Mouse (Mus musculus): Measurements from ENCODE around the gene Aff4. TPM values are rescaled to one million over a fixed set of nuclear protein-coding genes. Genes with fewer than 3 reads are reported as not detected.

Aff4 gene
- total RNA-seq, 1 experiment = 97.2 TPM

DNA sequence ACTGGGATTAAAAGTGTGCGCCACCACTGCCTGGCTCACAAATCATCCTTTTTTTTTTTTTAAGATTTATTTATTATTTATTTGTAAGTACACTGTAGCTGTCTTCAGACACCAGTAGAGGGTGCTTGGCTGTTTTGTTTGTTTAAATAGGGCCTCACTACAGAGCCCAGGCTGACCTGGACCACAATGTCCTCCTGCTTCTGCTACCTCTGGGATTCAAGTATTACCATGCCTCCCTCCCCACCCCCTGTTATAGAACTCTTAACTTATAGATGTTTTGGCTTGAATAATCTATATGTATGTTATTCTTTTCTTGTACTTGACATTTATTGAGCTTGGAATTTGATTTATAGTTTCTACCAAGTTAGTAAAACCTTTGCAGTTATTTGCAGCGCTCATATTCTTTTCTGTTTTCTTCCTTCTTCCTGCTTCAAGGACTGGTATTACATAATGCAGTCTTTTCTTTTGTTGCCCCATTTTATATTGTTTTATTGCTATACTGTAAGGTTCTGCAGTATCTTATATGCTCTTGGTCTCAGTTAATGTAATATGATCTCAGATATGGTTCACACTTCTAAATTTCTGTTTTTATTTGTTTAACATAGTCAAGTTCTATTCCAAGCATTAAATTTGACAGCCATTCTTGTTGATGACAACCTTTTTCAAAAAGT lies 33.3 kb downstream of the Aff4 start:
- no peak for TF ChIP-seq CHD2 (IDR thresholded peaks at IDR 0.05; ENCODE audit: low read depth, low read length)
- no peak for TF ChIP-seq HCFC1 (IDR thresholded peaks at IDR 0.05; ENCODE audit: borderline replicate concordance, insufficient read depth, low read length)
- TF ChIP-seq MAFK (IDR thresholded peaks at IDR 0.05; ENCODE audit: insufficient read depth, low read depth, low read length) = no peak
- Histone ChIP-seq H3K9me3 (ENCODE audit: control insufficient read depth, insufficient read depth, low read depth, low read length) (no peaks in the 10 kb centered on the region), H3K4me3 (ENCODE audit: insufficient read depth in 1 of 2, low read depth in 1 of 2, low read length in 2 of 2, poor library complexity in 1 of 2, severe bottlenecking in 1 of 2) (no peak overlapping the region), H3K4me1 (ENCODE audit: control insufficient read depth in 2 of 2, insufficient read depth in 2 of 2, low read length in 2 of 2, poor library complexity in 1 of 2) (no peaks in the 10 kb centered on the region), H3K9ac (ENCODE audit: insufficient read depth, low read depth, low read length, poor library complexity, severe bottlenecking) (no peak overlapping the region), H3K36me3 (ENCODE audit: control insufficient read depth, insufficient read depth, low read length, poor library complexity, severe bottlenecking) (peaks cover 5% of the 10 kb centered on the region), H3K27ac (ENCODE audit: insufficient read depth, low read depth, low read length, poor library complexity, severe bottlenecking) (no peak overlapping the region)
- in situ Hi-C loops (cut with MboI; ENCODE audit: low sequenced_read_pairs in 2 of 2, unreplicated experiment in 2 of 2) = no loop called here
- no peak for DNase-seq (ENCODE audit: low read depth, low spot score)

GRCm38 (mm10) chr11:53393856-53394255 lies 43.2 kb downstream of the Aff4 start:
- no peaks in the 10 kb centered on the region for H3K9me3 ChIP-seq (ENCODE audit: control insufficient read depth, insufficient read depth, low read depth, low read length)
- no peak overlapping the region for H3K9ac ChIP-seq (ENCODE audit: insufficient read depth, low read depth, low read length, poor library complexity, severe bottlenecking)
- H3K4me1 ChIP-seq (ENCODE audit: control insufficient read depth in 2 of 2, insufficient read depth in 2 of 2, low read length in 2 of 2, poor library complexity in 1 of 2) = no peaks in the 10 kb centered on the region
- no peak overlapping the region for H3K27ac ChIP-seq (ENCODE audit: insufficient read depth, low read depth, low read length, poor library complexity, severe bottlenecking)
- H3K4me3 ChIP-seq (ENCODE audit: insufficient read depth in 1 of 2, low read depth in 1 of 2, low read length in 2 of 2, poor library complexity in 1 of 2, severe bottlenecking in 1 of 2) = no peak overlapping the region
- no peak for DNase-seq (ENCODE audit: low read depth, low spot score)
- H3K36me3 ChIP-seq (ENCODE audit: control insufficient read depth, insufficient read depth, low read length, poor library complexity, severe bottlenecking) = peaks cover 5% of the 10 kb centered on the region
- TF ChIP-seq ZNF384 (IDR thresholded peaks at IDR 0.05; ENCODE audit: low read depth, low read length) (no peak), ZC3H11A (IDR thresholded peaks at IDR 0.05; ENCODE audit: borderline replicate concordance, low read depth, low read length) (no peak), MAFK (IDR thresholded peaks at IDR 0.05; ENCODE audit: insufficient read depth, low read depth, low read length) (no peak), CHD2 (IDR thresholded peaks at IDR 0.05; ENCODE audit: low read depth, low read length) (no peak), HCFC1 (IDR thresholded peaks at IDR 0.05; ENCODE audit: borderline replicate concordance, insufficient read depth, low read length) (no peak)
- in situ Hi-C loops (cut with MboI; ENCODE audit: low sequenced_read_pairs in 2 of 2, unreplicated experiment in 2 of 2) = no loop called here

- no peaks in the 10 kb centered on the region for H3K4me1 ChIP-seq (ENCODE audit: control insufficient read depth in 2 of 2, insufficient read depth in 2 of 2, low read length in 2 of 2, poor library complexity in 1 of 2)
- TF ChIP-seq ZC3H11A (IDR thresholded peaks at IDR 0.05; ENCODE audit: borderline replicate concordance, low read depth, low read length) = no peak
- no peak for TF ChIP-seq ZNF384 (IDR thresholded peaks at IDR 0.05; ENCODE audit: low read depth, low read length)
- H3K27ac ChIP-seq (ENCODE audit: insufficient read depth, low read depth, low read length, poor library complexity, severe bottlenecking) = no peak overlapping the region
- no peak overlapping the region for H3K4me3 ChIP-seq (ENCODE audit: insufficient read depth in 1 of 2, low read depth in 1 of 2, low read length in 2 of 2, poor library complexity in 1 of 2, severe bottlenecking in 1 of 2)
- H3K9ac ChIP-seq (ENCODE audit: insufficient read depth, low read depth, low read length, poor library complexity, severe bottlenecking) = no peak overlapping the region
- in situ Hi-C loops (cut with MboI; ENCODE audit: low sequenced_read_pairs in 2 of 2, unreplicated experiment in 2 of 2) = no loop called here
- no peaks in the 10 kb centered on the region for H3K9me3 ChIP-seq (ENCODE audit: control insufficient read depth, insufficient read depth, low read depth, low read length)
- DNase-seq (ENCODE audit: low read depth, low spot score) = no peak
- peaks cover 28% of the 10 kb centered on the region for H3K36me3 ChIP-seq (ENCODE audit: control insufficient read depth, insufficient read depth, low read length, poor library complexity, severe bottlenecking)
Observed at GRCm38 (mm10) chr11:53403638-53404037, 53.0 kb downstream of the Aff4 start.

- no peak overlapping the region for H3K4me3 ChIP-seq (ENCODE audit: insufficient read depth in 1 of 2, low read depth in 1 of 2, low read length in 2 of 2, poor library complexity in 1 of 2, severe bottlenecking in 1 of 2)
- TF ChIP-seq ZNF384 (IDR thresholded peaks at IDR 0.05; ENCODE audit: low read depth, low read length) (no peak), HCFC1 (IDR thresholded peaks at IDR 0.05; ENCODE audit: borderline replicate concordance, insufficient read depth, low read length) (no peak), ZC3H11A (IDR thresholded peaks at IDR 0.05; ENCODE audit: borderline replicate concordance, low read depth, low read length) (no peak), MAFK (IDR thresholded peaks at IDR 0.05; ENCODE audit: insufficient read depth, low read depth, low read length) (no peak), CHD2 (IDR thresholded peaks at IDR 0.05; ENCODE audit: low read depth, low read length) (no peak)
- H3K27ac ChIP-seq (ENCODE audit: insufficient read depth, low read depth, low read length, poor library complexity, severe bottlenecking) = no peak overlapping the region
- peaks cover 31% of the 10 kb centered on the region for H3K36me3 ChIP-seq (ENCODE audit: control insufficient read depth, insufficient read depth, low read length, poor library complexity, severe bottlenecking)
- in situ Hi-C loops (cut with MboI; ENCODE audit: low sequenced_read_pairs in 2 of 2, unreplicated experiment in 2 of 2) = no loop called here
- H3K9ac ChIP-seq (ENCODE audit: insufficient read depth, low read depth, low read length, poor library complexity, severe bottlenecking) = no peak overlapping the region
- H3K4me1 ChIP-seq (ENCODE audit: control insufficient read depth in 2 of 2, insufficient read depth in 2 of 2, low read length in 2 of 2, poor library complexity in 1 of 2) = no peaks in the 10 kb centered on the region
- no peak for DNase-seq (ENCODE audit: low read depth, low spot score)
- no peaks in the 10 kb centered on the region for H3K9me3 ChIP-seq (ENCODE audit: control insufficient read depth, insufficient read depth, low read depth, low read length)
Observed at GRCm38 (mm10) chr11:53411738-53412137, 61.1 kb downstream of the Aff4 start.

DNA sequence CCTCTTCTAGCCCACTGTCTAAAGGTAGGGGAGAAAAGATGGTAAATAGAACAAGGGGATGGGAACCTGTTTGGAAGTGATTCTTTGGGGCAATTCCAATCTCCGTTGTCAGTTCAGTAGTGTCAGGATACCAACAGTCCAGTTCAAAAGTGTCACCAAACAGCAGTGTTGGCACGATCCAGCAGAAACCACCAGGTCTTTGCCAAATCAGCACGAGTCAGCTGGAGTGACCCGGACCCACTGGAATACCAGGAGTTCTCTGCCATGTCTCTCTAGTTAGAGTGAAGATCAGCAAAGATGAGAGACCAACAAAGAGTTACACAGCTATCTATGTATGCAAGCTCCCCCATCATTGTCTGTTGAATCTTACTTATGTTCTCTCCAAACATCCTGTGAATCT lies 63.2 kb downstream of the Aff4 start:
- Histone ChIP-seq H3K36me3 (ENCODE audit: control insufficient read depth, insufficient read depth, low read length, poor library complexity, severe bottlenecking) (peaks cover 33% of the 10 kb centered on the region), H3K9ac (ENCODE audit: insufficient read depth, low read depth, low read length, poor library complexity, severe bottlenecking) (no peak overlapping the region), H3K4me1 (ENCODE audit: control insufficient read depth in 2 of 2, insufficient read depth in 2 of 2, low read length in 2 of 2, poor library complexity in 1 of 2) (no peaks in the 10 kb centered on the region), H3K4me3 (ENCODE audit: insufficient read depth in 1 of 2, low read depth in 1 of 2, low read length in 2 of 2, poor library complexity in 1 of 2, severe bottlenecking in 1 of 2) (no peak overlapping the region), H3K27ac (ENCODE audit: insufficient read depth, low read depth, low read length, poor library complexity, severe bottlenecking) (no peak overlapping the region), H3K9me3 (ENCODE audit: control insufficient read depth, insufficient read depth, low read depth, low read length) (no peaks in the 10 kb centered on the region)
- no peak for TF ChIP-seq CHD2 (IDR thresholded peaks at IDR 0.05; ENCODE audit: low read depth, low read length)
- TF ChIP-seq ZNF384 (IDR thresholded peaks at IDR 0.05; ENCODE audit: low read depth, low read length) = no peak
- TF ChIP-seq HCFC1 (IDR thresholded peaks at IDR 0.05; ENCODE audit: borderline replicate concordance, insufficient read depth, low read length) = no peak
- TF ChIP-seq ZC3H11A (IDR thresholded peaks at IDR 0.05; ENCODE audit: borderline replicate concordance, low read depth, low read length) = no peak
- TF ChIP-seq MAFK (IDR thresholded peaks at IDR 0.05; ENCODE audit: insufficient read depth, low read depth, low read length) = no peak
- DNase-seq (ENCODE audit: low read depth, low spot score) = no peak
- in situ Hi-C loops (cut with MboI; ENCODE audit: low sequenced_read_pairs in 2 of 2, unreplicated experiment in 2 of 2) = no loop called here
